In genomic region chr2:73566989-73567605, GRCm38 (mm10) we compare ENCODE assay signal across 8 mouse cellular contexts. TPM values are rescaled to one million over a fixed set of nuclear protein-coding genes. Genes with fewer than 3 reads are reported as not detected.
DNase-seq lines count a peak whose midpoint lies in the region; ATAC-seq and TF ChIP-seq lines count a peak whose summit lies in the region.

No protein-coding gene starts in this region.

- DNase-seq in heart, adult 11 months = peak; percentile 84
- DNase-seq in heart, postnatal 25 days (ENCODE audit: low spot score) = no peak
- peak; percentile 53 for DNase-seq in adrenal gland, adult 2 months
- peak; percentile 62 to 74 for DNase-seq in layer of hippocampus, postnatal 10 days (ENCODE audit: low spot score in 2 of 2)
- peak; percentile 77 for DNase-seq in splenic B cell, adult 2 months (ENCODE audit: low read depth, low spot score)

- H3K27ac ChIP-seq in embryonic fibroblast, embryonic 13.5 days (ENCODE audit: insufficient read depth, low read length) = no peak overlapping the region

- intact Hi-C loops in heart, postnatal 25 days (cut with DNase I) = no loop called here

- H3K4me3 ChIP-seq in embryonic fibroblast, embryonic 13.5 days (ENCODE audit: insufficient read depth, low read length) = peak overlapping the region; percentile 28

- TF ChIP-seq CTCF in embryonic fibroblast, embryonic 13.5 days (IDR thresholded peaks at IDR 0.05; ENCODE audit: borderline replicate concordance, insufficient read depth, low read length) = peak; percentile 80

- H3K4me1 ChIP-seq in embryonic fibroblast, embryonic 13.5 days (ENCODE audit: control insufficient read depth, insufficient read depth, low read length) = no peaks in the 10 kb centered on the region

- H3K27me3 ChIP-seq in splenic B cell, adult 2 months (ENCODE audit: control insufficient read depth, insufficient read depth, low read length, poor library complexity, severe bottlenecking) = no peaks in the 10 kb centered on the region

- no peaks in the 10 kb centered on the region for H3K36me3 ChIP-seq in splenic B cell, adult 2 months (ENCODE audit: control insufficient read depth, insufficient read depth, low read length, poor library complexity, severe bottlenecking)

- no peak for TF ChIP-seq POLR2A in embryonic fibroblast, embryonic 13.5 days (IDR thresholded peaks at IDR 0.05; ENCODE audit: low read depth, low read length)

- ATAC-seq in hematopoietic stem cell, adult 5-6 weeks (replicated peaks in 1 of 2; ENCODE audit: insufficient read depth in 1 of 2, low FRiP score in 2 of 2, low TSS enrichment in 1 of 2, low read depth in 1 of 2, poor library complexity in 2 of 2, severe bottlenecking in 2 of 2) = peak; percentile 82 to 95
- ATAC-seq in megakaryocyte progenitor cell, adult 5-6 weeks (replicated peaks; ENCODE audit: poor library complexity) = peak; percentile 98

RNA-seq across cellular contexts. Expression of gene Chrna1, which starts 13.0 kb away (rescaled TPM):
- total RNA-seq in heart, postnatal 25 days (2021) = under 1 TPM in 1 of 2 experiments, not detected in 1; 0.06 TPM
- not detected for total RNA-seq in adrenal gland, adult 2 months (2021)
- 0.02 TPM in 1 of 2 replicates, not detected in the other for polyA plus RNA-seq in adrenal gland, adult 2 months (2012; rRNA removed)
- 0.19 and 0.37 TPM in 2 replicates for polyA plus RNA-seq in embryonic fibroblast, embryonic 13.5 days (2011; ENCODE audit: insufficient read length, low read depth, missing spikeins)
- total RNA-seq in hematopoietic stem cell, adult 5-6 weeks (2017) = not detected in 2 replicates
- total RNA-seq in layer of hippocampus, postnatal 10 days (2021) = under 1 TPM; 0.18 to 0.39 TPM
- 0.02 TPM in 1 of 2 replicates, not detected in the other for total RNA-seq in megakaryocyte progenitor cell, adult 5-6 weeks (2015)
- total RNA-seq in megakaryocyte progenitor cell, adult 5-6 weeks (2017) = not detected in 2 replicates

RNA-seq across cellular contexts. Expression of gene Wipf1, which starts 37.6 kb away (rescaled TPM):
- 10 to 100 TPM; 14.0 to 16.7 TPM for total RNA-seq in heart, postnatal 25 days (2021)
- total RNA-seq in adrenal gland, adult 2 months (2021) = 10 to 100 TPM; 13.4 to 19.7 TPM
- polyA plus RNA-seq in adrenal gland, adult 2 months (2012; rRNA removed) = 16.8 and 17.4 TPM in 2 replicates
- 31.9 and 37.6 TPM in 2 replicates for polyA plus RNA-seq in embryonic fibroblast, embryonic 13.5 days (2011; ENCODE audit: insufficient read length, low read depth, missing spikeins)
- 18.8 and 24.3 TPM in 2 replicates for total RNA-seq in hematopoietic stem cell, adult 5-6 weeks (2017)
- 10 to 100 TPM in 1 of 2 experiments, 1 to 10 TPM in 1; 9.7 to 10.8 TPM for total RNA-seq in layer of hippocampus, postnatal 10 days (2021)
- total RNA-seq in megakaryocyte progenitor cell, adult 5-6 weeks (2015) = 33.6 and 39.1 TPM in 2 replicates
- total RNA-seq in megakaryocyte progenitor cell, adult 5-6 weeks (2017) = 12.7 and 13.7 TPM in 2 replicates
